Mouse (Mus musculus) embryonic fibroblast, embryonic 13.5 days (primary cell): Measurements from ENCODE around the gene Tlr2. TPM values are rescaled to one million over a fixed set of nuclear protein-coding genes. Genes with fewer than 3 reads are reported as not detected.

Experiments
- H3K27ac ChIP-seq: 2 replicates; pipeline ENCODE4 v1.5.1; 2012; ENCODE audit warnings: low read length, control low read depth, inconsistent platforms; ENCODE audit not compliant: insufficient read depth
- H3K4me1 ChIP-seq: 2 replicates; pipeline ENCODE4 v1.6.1; 2011; ENCODE audit warnings: low read length; ENCODE audit not compliant: control insufficient read depth, insufficient read depth
- H3K4me3 ChIP-seq: 2 replicates; pipeline ENCODE4 v1.5.1; 2011; ENCODE audit warnings: mild to moderate bottlenecking, control low read depth, low read length; ENCODE audit not compliant: insufficient read depth
- CTCF ChIP-seq: IDR thresholded peaks from 2 replicates; pipeline ENCODE4 v1.5.1; 2011; ENCODE audit warnings: mild to moderate bottlenecking, control low read depth, low read length, moderate library complexity, borderline replicate concordance; ENCODE audit not compliant: insufficient read depth
- POLR2A ChIP-seq: IDR thresholded peaks from 2 replicates; pipeline ENCODE4 v1.6.1; 2011; ENCODE audit warnings: low read depth, mild to moderate bottlenecking, control low read depth, low read length, moderate library complexity
- polyA plus RNA-seq: library from polyadenylated mRNA; stranded (reverse); fragments of >200 nt; gene quantifications from 2 replicates; pipeline ENCODE4 v1.2.4, GENCODE M21; 2011; ENCODE audit warnings: low read depth; ENCODE audit not compliant: missing spikeins, insufficient read length

The Tlr2 gene
- polyA plus RNA-seq, 1 experiment = 4.7 TPM

- no peak for TF ChIP-seq CTCF
- no peak for TF ChIP-seq POLR2A
- H3K4me1 ChIP-seq = peaks cover 6% of the 10 kb centered on the region; the same call in 1 of the 2 replicates
- H3K27ac ChIP-seq = no peak overlapping the region; the same call in 1 of the 2 replicates
- no peak overlapping the region for H3K4me3 ChIP-seq
These were observed 23.6 kb upstream of the Tlr2 start for GRCm38 (mm10) chr3:83865216-83865615.

GRCm38 (mm10) chr3:83864064-83864548 lies 22.5 kb upstream of the Tlr2 start:
- H3K27ac ChIP-seq = no peak overlapping the region
- peaks cover 6% of the 10 kb centered on the region; the same call in 1 of the 2 replicates for H3K4me1 ChIP-seq
- H3K4me3 ChIP-seq = no peak overlapping the region
- TF ChIP-seq POLR2A = no peak
- no peak for TF ChIP-seq CTCF

DNA sequence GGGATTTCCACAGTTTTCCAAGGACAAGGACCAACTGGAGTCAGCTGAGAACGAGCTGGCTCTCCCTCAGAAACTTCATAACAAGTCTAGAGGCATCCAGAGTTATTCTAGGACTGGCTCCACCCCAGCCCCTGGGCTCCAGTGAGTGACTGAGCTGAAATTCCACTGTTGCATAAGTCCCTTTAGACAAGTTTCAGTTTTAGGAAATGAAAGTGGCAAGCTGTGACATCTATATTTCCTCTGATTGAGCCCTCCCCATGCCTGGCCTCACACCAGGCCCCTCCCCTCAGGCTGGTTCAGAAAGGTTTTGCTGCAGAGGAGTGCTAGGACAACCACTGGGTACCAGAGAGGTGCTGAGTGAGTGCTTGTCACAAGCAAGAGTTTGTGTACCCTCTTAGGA lies 21.4 kb upstream of the Tlr2 start:
- peaks cover 6% of the 10 kb centered on the region; the same call in 1 of the 2 replicates for H3K4me1 ChIP-seq
- no peak overlapping the region for H3K4me3 ChIP-seq
- TF ChIP-seq CTCF = no peak
- TF ChIP-seq POLR2A = no peak
- H3K27ac ChIP-seq = peak overlapping the region; percentile 43

DNA sequence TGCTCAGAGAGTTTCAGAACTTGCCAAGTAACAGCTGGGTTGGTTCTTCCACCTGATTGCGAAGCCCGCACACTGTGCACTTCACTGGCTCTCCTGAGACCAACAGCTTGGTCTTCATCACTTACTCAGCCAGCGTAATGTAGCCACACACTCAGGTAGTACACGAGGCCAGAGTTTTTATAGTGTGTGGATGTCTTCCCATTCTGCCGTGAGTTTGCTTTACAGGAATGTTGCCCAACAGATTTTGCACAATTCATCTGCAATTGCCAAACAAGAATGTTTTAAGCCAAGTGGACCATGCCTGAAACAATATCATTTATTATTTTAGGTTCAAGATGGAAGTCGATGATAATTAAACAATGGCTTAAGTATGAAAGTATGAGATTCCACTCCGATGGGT lies 18.0 kb upstream of the Tlr2 start:
- Histone ChIP-seq H3K27ac (no peak overlapping the region), H3K4me3 (no peak overlapping the region), H3K4me1 (0 out of 2 replicates have a peak, but pooled peaks cover 3% of the 10 kb centered on the region)
- TF ChIP-seq CTCF (no peak), POLR2A (no peak)

GRCm38 (mm10) chr3:83859071-83859470 lies 17.5 kb upstream of the Tlr2 start:
- Histone ChIP-seq H3K27ac (no peak overlapping the region), H3K4me3 (no peak overlapping the region), H3K4me1 (0 out of 2 replicates have a peak, but pooled peaks cover 3% of the 10 kb centered on the region)
- TF ChIP-seq CTCF (no peak), POLR2A (no peak)

GRCm38 (mm10) chr3:83857621-83858020 lies 16.1 kb upstream of the Tlr2 start:
- Histone ChIP-seq H3K4me1 (no peaks in the 10 kb centered on the region), H3K27ac (no peak overlapping the region), H3K4me3 (no peak overlapping the region)
- TF ChIP-seq CTCF = no peak
- no peak for TF ChIP-seq POLR2A

GRCm38 (mm10) chr3:83855643-83856042 lies 14.1 kb upstream of the Tlr2 start:
- Histone ChIP-seq H3K27ac (no peak overlapping the region), H3K4me1 (no peaks in the 10 kb centered on the region), H3K4me3 (no peak overlapping the region)
- no peak for TF ChIP-seq CTCF
- no peak for TF ChIP-seq POLR2A

DNA sequence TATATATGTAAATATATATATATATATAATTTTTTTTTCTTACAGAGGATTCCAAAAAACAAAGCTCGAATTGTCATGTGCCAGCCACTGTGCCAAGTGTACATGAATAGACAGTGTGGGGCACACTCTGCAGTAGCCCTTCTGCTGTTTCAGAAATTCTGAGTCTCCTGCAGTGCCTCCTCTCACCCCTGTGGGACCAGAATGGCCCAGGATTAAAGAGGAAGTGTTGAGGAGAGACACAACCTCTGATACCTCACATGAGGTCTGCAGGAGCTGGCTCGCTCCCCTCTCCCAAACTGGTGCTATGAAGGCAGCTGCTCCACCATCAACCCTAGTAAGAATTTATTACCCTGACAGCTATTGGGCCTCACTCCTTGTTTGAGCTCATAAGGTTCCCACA lies 7.8 kb upstream of the Tlr2 start:
- H3K4me1 ChIP-seq = peaks cover 7% of the 10 kb centered on the region; the same call in 1 of the 2 replicates
- H3K27ac ChIP-seq = no peak overlapping the region
- H3K4me3 ChIP-seq = no peak overlapping the region
- TF ChIP-seq POLR2A = no peak
- TF ChIP-seq CTCF = no peak

GRCm38 (mm10) chr3:83844766-83845520 lies 3.4 kb upstream of the Tlr2 start:
- H3K4me3 ChIP-seq = no peak overlapping the region
- peaks cover 7% of the 10 kb centered on the region; the same call in 1 of the 2 replicates for H3K4me1 ChIP-seq
- peak overlapping the region; percentile 31; the same call in 1 of the 2 replicates for H3K27ac ChIP-seq
- TF ChIP-seq POLR2A = no peak
- TF ChIP-seq CTCF = no peak

DNA sequence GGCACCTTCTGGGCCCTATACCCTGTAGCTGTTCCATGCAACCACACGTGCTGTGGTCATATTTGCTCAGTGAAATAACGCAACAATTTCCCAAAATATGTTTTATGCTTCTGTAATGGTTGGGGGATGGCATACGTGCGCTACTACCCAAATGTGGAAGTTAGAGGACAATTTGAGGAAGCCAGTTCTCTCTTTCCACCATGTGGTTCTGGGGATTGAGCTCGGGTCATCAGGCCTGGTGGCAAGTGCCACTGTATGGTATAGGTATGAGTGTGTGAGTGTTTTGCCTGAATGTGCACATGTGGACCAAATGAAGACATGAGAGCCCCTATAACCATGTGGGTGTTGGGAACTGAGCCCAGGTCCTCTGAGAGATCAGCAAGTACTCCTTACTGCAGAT lies 2.1 kb downstream of the Tlr2 start:
- TF ChIP-seq CTCF (no peak), POLR2A (no peak)
- H3K4me1 ChIP-seq = no peaks in the 10 kb centered on the region
- no peak overlapping the region for H3K27ac ChIP-seq
- no peak overlapping the region for H3K4me3 ChIP-seq
